Mouse (Mus musculus) hindbrain, embryonic 10.5 days (tissue): ENCODE measurements at regions not wholly inside any gene's neighbourhood (a gene's known extent, or its start where the extent isn't known, plus 50 kb on each side); places are given as distances from the start of the nearest gene placed in this dataset.

Experiments
- DNase-seq: peaks from one replicate; pipeline ENCODE4 v3.0.0-alpha.2; 2017; ENCODE audit warnings: low spot score
- H3K27ac ChIP-seq: fragments of 300-500 bp; sonication (generic); 2 replicates; pipeline ENCODE4 v1.5.1; 2016; ENCODE audit warnings: mild to moderate bottlenecking, moderate library complexity
- H3K27me3 ChIP-seq: fragments of 300-500 bp; sonication (generic); 2 replicates; pipeline ENCODE4 v1.6.1; 2016; ENCODE audit warnings: mild to moderate bottlenecking; ENCODE audit not compliant: poor library complexity, insufficient read depth, severe bottlenecking
- H3K36me3 ChIP-seq: fragments of 300-500 bp; sonication (generic); 2 replicates; pipeline ENCODE4 v1.6.1; 2016; ENCODE audit warnings: mild to moderate bottlenecking, moderate library complexity
- H3K4me1 ChIP-seq: fragments of 300-500 bp; sonication (generic); replicated peaks from 2 replicates; pipeline ENCODE4 v1.6.1; 2016; ENCODE audit warnings: mild to moderate bottlenecking
- H3K4me3 ChIP-seq: fragments of 300-500 bp; sonication (generic); 2 replicates; pipeline ENCODE4 v1.5.1; 2016; ENCODE audit warnings: mild to moderate bottlenecking, moderate library complexity
- H3K9me3 ChIP-seq: fragments of 300-500 bp; sonication (generic); 2 replicates; pipeline ENCODE4 v1.6.1; 2016; ENCODE audit warnings: mild to moderate bottlenecking, moderate library complexity
- WGBS: fragments of 180-500 bp; shearing (Covaris S2); methylation state at CpG from one replicate; pipeline ENCODE4 v1.1.7; 2016; 5-methylcytosine and 5-hydroxymethylcytosine counted together

DNA sequence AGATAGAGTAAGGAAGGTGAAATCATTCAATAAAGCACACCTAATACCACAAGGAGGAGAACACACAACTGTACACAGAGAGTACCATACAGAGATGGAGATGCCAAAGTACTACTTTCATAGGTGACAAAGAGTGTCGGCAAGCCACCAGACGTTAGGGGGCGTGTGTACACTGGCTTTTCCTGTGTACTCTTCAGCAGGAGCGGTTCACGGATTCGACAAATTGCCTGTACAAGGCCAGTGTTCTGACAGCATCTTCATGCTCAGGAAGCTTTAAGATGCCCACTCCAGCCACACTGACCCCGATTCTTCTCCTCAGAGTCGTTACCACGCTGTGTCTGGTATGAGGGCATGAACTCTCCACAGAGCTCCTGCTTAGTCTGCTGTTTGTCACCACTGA is 179.5 kb upstream of the Fer start:
- Histone ChIP-seq H3K27ac (no peak overlapping the region), H3K9me3 (no peaks in the 10 kb centered on the region), H3K4me1 (0 out of 2 replicates have a peak, but pooled peaks cover 5% of the 10 kb centered on the region), H3K36me3 (no peaks in the 10 kb centered on the region), H3K27me3 (no peaks in the 10 kb centered on the region), H3K4me3 (no peak overlapping the region)
- no peak for DNase-seq
- WGBS: 80% methylated on average over 9 of the region's 9 CpGs

DNA sequence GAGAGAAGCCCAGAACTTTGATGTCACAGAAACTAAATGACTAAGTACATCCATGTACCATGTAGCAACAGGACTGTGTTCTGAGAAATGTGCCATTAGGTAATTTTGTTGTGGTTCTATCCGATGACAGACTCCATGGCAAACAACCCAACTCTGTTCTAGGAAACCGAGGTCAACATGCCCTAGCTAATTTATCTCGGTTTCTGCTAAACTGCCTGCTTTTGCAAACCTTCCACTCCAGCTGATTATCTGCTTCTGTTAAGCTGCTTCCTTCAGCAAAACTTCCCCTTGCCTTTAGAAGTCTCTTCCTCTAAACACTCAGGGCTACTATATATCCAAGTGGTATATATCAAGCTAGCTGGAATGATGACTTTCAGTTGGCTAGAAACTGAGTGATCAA is 178.8 kb upstream of the Fer start:
- H3K4me3 ChIP-seq: no peak overlapping the region
- H3K27me3 ChIP-seq: no peaks in the 10 kb centered on the region
- no peaks in the 10 kb centered on the region for H3K36me3 ChIP-seq
- H3K9me3 ChIP-seq: no peaks in the 10 kb centered on the region
- DNase-seq: no peak
- 90% methylated on average over 3 of the region's 3 CpGs for WGBS
- H3K27ac ChIP-seq: no peak overlapping the region
- 0 out of 2 replicates have a peak, but pooled peaks cover 5% of the 10 kb centered on the region for H3K4me1 ChIP-seq

DNA sequence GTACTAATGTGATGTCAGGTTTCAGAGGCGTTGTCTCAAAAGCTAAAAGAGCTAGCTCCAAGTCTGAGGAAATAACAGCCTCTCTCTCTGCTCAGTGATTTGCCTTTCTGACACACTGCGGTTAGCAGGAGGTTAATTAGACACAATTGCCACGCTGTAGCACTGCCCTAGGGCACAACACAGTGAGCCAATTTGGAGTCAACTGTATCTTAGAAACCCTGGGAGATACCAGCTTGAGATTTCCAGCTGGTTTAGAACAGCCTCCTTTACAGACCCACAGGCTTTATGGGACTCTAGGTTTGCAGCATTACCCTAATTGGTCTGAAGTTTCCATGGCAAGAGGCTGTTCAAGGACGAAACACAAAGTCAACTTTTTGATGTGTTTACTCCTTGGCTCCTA is 176.9 kb upstream of the Fer start:
- no peak for DNase-seq
- no peaks in the 10 kb centered on the region for H3K9me3 ChIP-seq
- 60% methylated on average over 4 of the region's 4 CpGs for WGBS
- H3K27ac ChIP-seq: no peak overlapping the region
- no peaks in the 10 kb centered on the region for H3K36me3 ChIP-seq
- H3K4me3 ChIP-seq: no peak overlapping the region
- H3K27me3 ChIP-seq: no peaks in the 10 kb centered on the region
- 0 out of 2 replicates have a peak, but pooled peaks cover 5% of the 10 kb centered on the region for H3K4me1 ChIP-seq

DNA sequence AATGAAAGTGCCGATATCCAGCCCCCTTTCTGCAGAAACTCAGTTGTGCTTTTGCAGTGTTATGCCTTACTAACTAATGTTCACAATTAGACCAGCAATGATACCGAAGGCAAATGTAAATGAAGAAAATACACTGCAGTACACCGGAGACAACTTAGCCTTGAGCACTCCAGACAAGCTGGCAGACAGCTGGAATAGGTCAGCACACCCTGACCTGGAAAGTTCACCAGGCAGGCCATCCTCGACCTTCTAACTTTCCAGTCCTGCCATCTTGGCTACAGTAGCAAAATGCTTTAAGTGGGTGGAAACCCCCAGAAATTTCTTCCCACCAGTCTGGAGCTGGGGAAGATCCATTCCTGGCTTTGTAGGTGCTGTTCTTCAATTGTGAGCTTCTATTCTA is 176.5 kb upstream of the Fer start:
- Histone ChIP-seq H3K27me3 (no peaks in the 10 kb centered on the region), H3K36me3 (no peaks in the 10 kb centered on the region), H3K9me3 (no peaks in the 10 kb centered on the region), H3K4me3 (no peak overlapping the region), H3K27ac (no peak overlapping the region), H3K4me1 (0 out of 2 replicates have a peak, but pooled peaks cover 5% of the 10 kb centered on the region)
- 80% methylated on average over 4 of the region's 4 CpGs for WGBS
- DNase-seq: no peak

DNA sequence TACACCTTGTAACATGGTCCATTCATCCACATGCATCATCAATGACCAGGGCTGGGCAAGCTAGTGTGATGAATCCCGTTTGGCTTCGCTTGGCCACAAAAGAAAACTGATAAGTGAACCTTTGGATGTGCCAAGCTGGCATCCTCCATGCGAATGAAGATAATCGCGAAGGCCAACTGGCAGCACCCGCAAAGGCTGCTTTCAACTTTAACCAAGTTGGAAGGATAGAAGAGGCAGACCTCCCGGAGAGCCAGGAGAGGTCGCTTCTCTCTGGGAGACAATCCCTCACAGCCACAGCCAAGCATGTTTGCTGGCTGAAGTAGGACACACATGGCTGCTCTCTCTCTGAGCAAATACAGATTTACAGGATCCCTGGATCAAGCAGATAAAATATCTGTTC is 173.6 kb upstream of the Fer start:
- WGBS: 87% methylated on average over 8 of the region's 8 CpGs
- H3K36me3 ChIP-seq: no peaks in the 10 kb centered on the region
- H3K27ac ChIP-seq: no peak overlapping the region
- H3K27me3 ChIP-seq: no peaks in the 10 kb centered on the region
- no peak overlapping the region for H3K4me3 ChIP-seq
- H3K4me1 ChIP-seq: 0 out of 2 replicates have a peak, but pooled peaks cover 5% of the 10 kb centered on the region
- no peak for DNase-seq
- H3K9me3 ChIP-seq: no peaks in the 10 kb centered on the region

DNA sequence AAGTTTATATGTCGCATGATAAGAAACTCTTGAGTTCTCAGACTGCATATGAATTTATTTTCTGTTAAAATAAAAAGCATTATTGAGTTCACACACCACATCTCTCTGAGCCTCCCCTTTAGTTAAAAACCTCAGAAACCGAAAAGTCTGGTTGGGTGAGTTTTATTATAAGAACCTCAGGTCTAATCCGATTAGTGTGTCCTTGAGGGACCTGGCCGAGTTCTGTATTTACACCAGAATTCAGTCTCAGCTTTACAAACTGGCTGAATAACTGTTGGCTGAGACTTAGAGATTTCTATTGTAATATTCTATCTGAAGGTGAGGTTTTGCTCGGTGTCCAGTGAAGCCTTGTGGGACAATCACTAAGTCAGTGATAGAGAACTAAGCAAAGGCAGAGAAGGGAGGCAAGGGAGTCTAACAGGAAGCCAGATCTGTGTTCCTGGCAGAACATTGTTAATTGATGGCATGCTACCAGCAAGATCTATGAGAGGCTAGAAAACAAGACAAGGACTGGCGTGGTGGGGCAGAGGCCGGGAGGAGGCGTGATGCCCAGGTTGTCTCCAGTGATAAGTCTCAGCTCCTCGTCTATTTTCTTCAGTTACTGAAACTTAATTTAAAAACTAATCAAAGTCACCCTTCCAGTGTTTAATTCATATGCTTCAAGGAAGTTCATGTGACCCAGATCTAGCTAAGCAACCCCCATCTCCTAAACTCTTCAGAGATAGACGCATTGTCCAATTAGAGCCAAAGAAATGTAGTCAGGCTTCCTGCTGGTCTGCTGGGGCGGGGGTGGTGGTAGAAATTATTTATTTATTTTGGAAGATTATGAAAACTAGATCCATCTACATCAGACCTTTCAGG is 171.8 kb upstream of the Fer start:
- Histone ChIP-seq H3K9me3 (no peaks in the 10 kb centered on the region), H3K27me3 (no peaks in the 10 kb centered on the region), H3K4me3 (no peak overlapping the region), H3K36me3 (no peaks in the 10 kb centered on the region), H3K27ac (no peak overlapping the region), H3K4me1 (0 out of 2 replicates have a peak, but pooled peaks cover 3% of the 10 kb centered on the region)
- 85% methylated on average over 11 of the region's 11 CpGs for WGBS
- DNase-seq: no peak

DNA sequence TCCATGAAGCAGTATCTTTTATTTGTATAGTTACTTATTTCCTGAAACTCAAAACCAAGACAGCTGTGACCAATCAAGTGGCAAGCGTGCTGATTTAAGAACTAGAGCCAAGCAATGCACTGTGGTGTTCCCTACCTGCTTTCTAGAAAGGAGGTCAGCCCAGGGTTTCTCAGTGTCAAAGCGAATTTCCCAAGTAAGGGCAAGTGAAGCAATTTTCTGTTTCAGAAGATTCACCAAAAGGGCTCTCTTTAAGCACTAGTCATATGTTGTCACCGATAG is 171.2 kb upstream of the Fer start:
- Histone ChIP-seq H3K4me3 (no peak overlapping the region), H3K27me3 (no peaks in the 10 kb centered on the region), H3K4me1 (no peaks in the 10 kb centered on the region), H3K36me3 (no peaks in the 10 kb centered on the region), H3K9me3 (no peaks in the 10 kb centered on the region), H3K27ac (no peak overlapping the region)
- no peak for DNase-seq
- 76% methylated on average over 3 of the region's 3 CpGs for WGBS

DNA sequence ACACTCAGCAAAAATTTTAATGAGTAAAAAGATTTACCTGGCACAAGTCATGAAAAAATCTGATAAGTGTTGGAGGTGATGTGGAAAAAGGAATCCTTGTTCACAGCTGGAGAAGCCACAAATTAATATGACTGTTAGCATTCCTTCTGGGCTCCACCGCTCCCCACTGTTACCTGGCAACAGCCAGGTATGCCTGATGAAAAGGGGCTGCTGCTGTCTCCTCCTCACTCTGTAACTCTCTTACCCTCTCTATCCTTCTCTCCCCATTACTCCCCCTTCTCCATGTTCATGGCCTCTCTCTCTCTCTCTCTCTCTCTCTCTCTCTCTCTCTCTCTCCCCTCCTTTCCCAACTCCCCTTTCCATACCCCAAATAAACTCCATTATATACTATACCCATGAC is 169.6 kb upstream of the Fer start:
- no peaks in the 10 kb centered on the region for H3K36me3 ChIP-seq
- H3K9me3 ChIP-seq: no peaks in the 10 kb centered on the region
- DNase-seq: no peak
- no peaks in the 10 kb centered on the region for H3K27me3 ChIP-seq
- 92% methylated on average over 1 of the region's 1 CpGs for WGBS
- H3K4me1 ChIP-seq: no peaks in the 10 kb centered on the region
- H3K4me3 ChIP-seq: no peak overlapping the region
- no peak overlapping the region for H3K27ac ChIP-seq

DNA sequence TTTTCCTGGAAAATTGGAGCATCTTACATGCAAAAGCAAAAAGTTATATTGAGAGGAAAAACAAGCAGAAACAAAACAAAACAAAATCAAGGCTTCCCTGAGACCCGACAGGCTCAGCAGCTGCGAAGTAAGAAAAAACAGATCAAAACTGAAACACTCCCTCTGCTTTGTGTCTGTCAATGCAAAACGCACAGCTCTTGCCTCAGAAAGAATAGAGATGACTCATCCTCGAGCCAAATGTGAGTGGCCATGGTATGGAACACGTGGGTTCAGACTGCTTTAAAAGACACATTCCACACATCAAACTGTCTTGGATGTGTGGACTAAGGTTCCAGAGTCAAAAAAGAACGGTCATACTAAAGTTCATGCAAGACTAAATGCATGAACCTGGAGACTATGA is 163.3 kb upstream of the Fer start:
- no peaks in the 10 kb centered on the region for H3K36me3 ChIP-seq
- no peaks in the 10 kb centered on the region for H3K27me3 ChIP-seq
- no peak overlapping the region for H3K4me3 ChIP-seq
- H3K9me3 ChIP-seq: no peaks in the 10 kb centered on the region
- no peaks in the 10 kb centered on the region for H3K4me1 ChIP-seq
- no peak overlapping the region for H3K27ac ChIP-seq
- WGBS: 87% methylated on average over 6 of the region's 6 CpGs
- no peak for DNase-seq

DNA sequence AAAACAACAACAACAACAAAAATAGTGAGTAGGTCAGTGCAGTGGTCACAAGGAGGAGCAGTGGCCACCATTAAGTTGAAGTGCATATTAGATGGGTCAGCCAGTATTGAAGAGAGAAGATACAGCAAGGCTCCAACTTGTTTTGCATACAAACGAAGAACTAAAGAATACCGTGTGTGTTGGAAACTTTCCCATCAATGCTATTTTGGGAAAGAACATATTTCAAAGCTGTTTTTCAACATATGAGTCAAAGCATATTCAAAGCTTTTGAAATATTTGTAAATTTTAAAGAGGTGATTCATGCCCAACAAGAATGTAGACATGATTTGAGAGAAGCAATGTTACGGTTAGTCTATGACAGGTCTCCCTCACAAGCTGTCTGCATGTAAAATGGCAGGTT is 157.9 kb upstream of the Fer start:
- Histone ChIP-seq H3K9me3 (no peaks in the 10 kb centered on the region), H3K27me3 (no peaks in the 10 kb centered on the region), H3K36me3 (no peaks in the 10 kb centered on the region), H3K4me3 (no peak overlapping the region), H3K27ac (no peak overlapping the region), H3K4me1 (no peaks in the 10 kb centered on the region)
- 95% methylated on average over 3 of the region's 3 CpGs for WGBS
- no peak for DNase-seq

DNA sequence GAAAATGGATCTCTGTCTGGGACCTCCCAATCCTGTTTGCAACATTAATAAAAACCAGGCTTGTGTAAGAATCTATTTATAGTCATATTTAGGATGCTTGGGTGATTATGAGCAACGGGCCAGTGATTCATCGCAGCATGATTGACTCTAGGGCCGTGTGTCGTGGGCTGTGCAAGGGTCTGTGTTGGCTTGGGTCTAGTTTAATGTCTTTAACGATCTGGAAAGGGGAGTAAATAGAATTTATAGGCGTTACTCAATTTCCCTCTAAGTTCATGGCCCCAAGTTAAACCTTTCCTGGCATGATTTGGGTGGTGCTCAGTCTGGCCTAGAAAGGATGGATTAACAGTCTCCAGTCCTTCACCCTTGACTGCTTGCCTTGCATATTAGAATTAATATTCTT is 149.9 kb upstream of the Fer start:
- Histone ChIP-seq H3K27ac (no peak overlapping the region), H3K9me3 (no peaks in the 10 kb centered on the region), H3K4me1 (no peaks in the 10 kb centered on the region), H3K36me3 (no peaks in the 10 kb centered on the region), H3K27me3 (no peaks in the 10 kb centered on the region), H3K4me3 (no peak overlapping the region)
- WGBS: 90% methylated on average over 6 of the region's 6 CpGs
- no peak for DNase-seq

DNA sequence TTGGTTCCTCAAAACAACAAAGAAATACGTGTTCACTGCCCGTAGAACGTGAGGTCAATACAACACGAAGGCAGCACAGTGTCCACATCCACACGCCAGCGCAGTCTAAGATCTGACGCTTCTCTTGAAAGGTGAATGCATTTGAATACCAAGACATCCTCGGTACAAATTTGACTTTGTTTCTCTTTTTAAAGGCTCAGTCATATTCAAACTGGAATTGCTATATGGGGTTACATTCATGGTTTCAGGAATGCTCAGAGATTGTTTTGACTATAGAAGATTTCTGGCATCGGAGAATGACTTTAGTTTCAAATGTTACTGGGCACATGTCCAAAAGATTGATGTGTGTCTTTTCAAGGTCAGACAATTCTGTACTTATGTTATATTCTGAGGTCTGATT is 147.2 kb upstream of the Fer start:
- WGBS: 94% methylated on average over 9 of the region's 9 CpGs
- H3K27ac ChIP-seq: no peak overlapping the region
- H3K9me3 ChIP-seq: no peaks in the 10 kb centered on the region
- H3K36me3 ChIP-seq: no peaks in the 10 kb centered on the region
- no peak overlapping the region for H3K4me3 ChIP-seq
- DNase-seq: no peak
- no peaks in the 10 kb centered on the region for H3K27me3 ChIP-seq
- H3K4me1 ChIP-seq: no peaks in the 10 kb centered on the region

DNA sequence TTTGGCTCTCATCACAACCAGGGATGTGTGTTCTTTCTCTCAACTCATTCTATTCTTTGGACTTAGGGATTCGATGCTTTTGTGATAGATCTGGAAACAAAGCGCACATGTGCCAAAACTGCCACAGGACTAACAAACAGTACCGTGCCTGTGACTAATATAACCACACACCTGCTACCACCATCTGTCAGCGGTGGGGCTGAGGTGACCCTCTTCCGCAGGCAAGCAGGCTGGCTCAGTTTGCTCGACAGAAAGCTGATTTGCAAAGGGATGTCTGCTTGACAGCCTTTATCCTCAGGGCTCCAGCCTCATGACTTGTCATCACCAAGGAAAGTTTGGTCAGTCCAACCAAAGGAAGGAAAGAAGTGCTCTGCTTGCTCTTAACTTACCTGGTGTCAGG is 146.7 kb upstream of the Fer start:
- WGBS: 75% methylated on average over 6 of the region's 6 CpGs
- no peak for DNase-seq
- no peak overlapping the region for H3K27ac ChIP-seq

DNA sequence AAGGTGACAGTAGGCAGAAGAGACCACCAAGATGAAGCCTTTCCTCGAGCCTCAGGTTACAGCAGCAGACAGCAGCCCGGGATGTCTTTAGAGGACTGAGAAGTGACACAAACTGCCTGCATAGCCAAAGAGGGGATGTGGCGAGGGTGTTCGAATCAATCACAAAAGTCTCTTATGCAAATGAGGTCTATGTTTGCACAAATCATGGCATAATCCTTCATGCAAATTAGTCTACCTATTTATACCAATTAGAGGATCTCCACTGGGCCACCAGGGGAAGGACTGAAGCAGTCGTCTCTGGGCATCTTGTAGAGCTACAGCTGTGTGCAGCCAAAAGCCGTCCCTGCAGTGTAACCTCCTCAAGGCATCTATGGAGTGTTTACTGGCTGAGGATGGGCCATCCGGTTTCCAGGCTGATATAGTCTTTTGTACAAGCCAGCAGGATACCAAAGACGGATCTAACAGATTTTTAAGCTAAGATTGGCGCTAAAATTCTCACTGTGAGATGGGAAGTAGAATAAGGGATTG is 145.7 kb upstream of the Fer start:
- DNase-seq: no peak
- no peaks in the 10 kb centered on the region for H3K36me3 ChIP-seq
- no peaks in the 10 kb centered on the region for H3K4me1 ChIP-seq
- H3K9me3 ChIP-seq: no peaks in the 10 kb centered on the region
- H3K27ac ChIP-seq: no peak overlapping the region
- no peak overlapping the region for H3K4me3 ChIP-seq
- H3K27me3 ChIP-seq: no peaks in the 10 kb centered on the region
- WGBS: 80% methylated on average over 9 of the region's 9 CpGs

More for the DNA sequence above, 146.7 kb upstream of the Fer start:
- no peak overlapping the region for H3K4me3 ChIP-seq
- H3K36me3 ChIP-seq: no peaks in the 10 kb centered on the region
- no peaks in the 10 kb centered on the region for H3K9me3 ChIP-seq
- no peaks in the 10 kb centered on the region for H3K27me3 ChIP-seq
- no peaks in the 10 kb centered on the region for H3K4me1 ChIP-seq
